Mouse (Mus musculus): ENCODE data around the gene Ccl20.

DNA sequence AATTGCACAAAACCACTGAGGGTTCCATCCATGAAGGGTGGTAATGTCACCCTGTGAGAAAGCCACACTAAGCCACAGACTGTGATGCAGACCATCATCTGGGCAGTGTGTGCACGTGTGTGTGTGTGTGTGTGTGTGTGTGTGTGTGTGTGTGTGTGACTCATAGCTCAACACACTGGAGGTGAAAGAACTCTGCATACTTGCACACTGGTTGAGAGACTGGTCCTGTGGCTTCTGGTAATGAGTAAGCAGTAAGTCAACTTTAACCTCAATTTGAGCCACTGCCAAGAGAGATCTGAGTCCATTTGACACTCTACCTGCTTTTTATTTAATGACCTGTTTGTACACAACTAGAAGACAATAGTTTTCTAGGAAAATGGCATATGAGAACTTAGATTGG is 40.3 kb downstream of the Ccl20 start:
- TF ChIP-seq POLR2A (IDR thresholded peaks at IDR 0.05; ENCODE audit: control insufficient read depth, extremely low read depth, insufficient read depth, low read length, poor library complexity) (no peak), CTCF (IDR thresholded peaks at IDR 0.05; ENCODE audit: borderline replicate concordance, control insufficient read depth, extremely low read depth, insufficient read depth, low read length, poor library complexity) (no peak)

Measured in thymus, adult 2 months (tissue).